Mouse (Mus musculus) adrenal gland, postnatal 4 days (tissue): ENCODE measurements around the gene Elmo3. TPM values are rescaled to one million over a fixed set of nuclear protein-coding genes. Genes with fewer than 3 reads are reported as not detected.
"Not testable (repeated sequence)": the region's sequence is repeated elsewhere in the genome, so short reads cannot be mapped to it uniquely, and the experiment has no call there.

ENCODE experiments used
- DNase-seq, 2 experiments: peaks; one replicate each; pipeline ENCODE4 v3.0.0; 2021 to 2022; ENCODE audit warnings: low spot score in 2 of 2, mixed read lengths in 2 of 2
- total RNA-seq, 2 experiments: library from RNA; stranded (reverse); gene quantifications; 2 replicates each; pipeline ENCODE4 v1.2.3; 2021

Gene Elmo3
- total RNA-seq, 2 experiments from 2014 or later = 9.2 to 13.6 TPM

DNA sequence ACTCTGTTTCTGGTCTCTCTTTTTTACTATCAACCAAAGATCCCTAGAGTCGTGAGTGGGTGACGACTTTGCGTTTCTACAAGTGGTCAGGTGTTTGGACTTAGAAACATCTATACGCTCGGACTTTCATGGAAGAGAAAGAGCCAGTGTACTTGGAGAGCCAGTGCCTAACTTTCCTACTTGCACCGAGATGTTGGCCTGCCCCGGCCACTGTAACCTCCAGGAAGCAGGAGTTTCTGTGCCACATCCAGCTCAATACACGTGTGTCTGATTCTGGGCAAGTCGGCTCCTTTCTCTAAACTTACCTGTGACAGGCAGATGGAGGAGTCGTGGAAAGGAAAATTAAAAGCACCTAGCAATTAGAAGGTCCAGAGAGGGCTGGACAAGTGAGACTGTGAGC lies 29.6 kb upstream of the Elmo3 start, which contains the start of gene Nol3:
Gene Nol3 (plus strand): TSS at position 301 of the 400 bp plus-strand sequence.
- DNase-seq = no peak

DNA sequence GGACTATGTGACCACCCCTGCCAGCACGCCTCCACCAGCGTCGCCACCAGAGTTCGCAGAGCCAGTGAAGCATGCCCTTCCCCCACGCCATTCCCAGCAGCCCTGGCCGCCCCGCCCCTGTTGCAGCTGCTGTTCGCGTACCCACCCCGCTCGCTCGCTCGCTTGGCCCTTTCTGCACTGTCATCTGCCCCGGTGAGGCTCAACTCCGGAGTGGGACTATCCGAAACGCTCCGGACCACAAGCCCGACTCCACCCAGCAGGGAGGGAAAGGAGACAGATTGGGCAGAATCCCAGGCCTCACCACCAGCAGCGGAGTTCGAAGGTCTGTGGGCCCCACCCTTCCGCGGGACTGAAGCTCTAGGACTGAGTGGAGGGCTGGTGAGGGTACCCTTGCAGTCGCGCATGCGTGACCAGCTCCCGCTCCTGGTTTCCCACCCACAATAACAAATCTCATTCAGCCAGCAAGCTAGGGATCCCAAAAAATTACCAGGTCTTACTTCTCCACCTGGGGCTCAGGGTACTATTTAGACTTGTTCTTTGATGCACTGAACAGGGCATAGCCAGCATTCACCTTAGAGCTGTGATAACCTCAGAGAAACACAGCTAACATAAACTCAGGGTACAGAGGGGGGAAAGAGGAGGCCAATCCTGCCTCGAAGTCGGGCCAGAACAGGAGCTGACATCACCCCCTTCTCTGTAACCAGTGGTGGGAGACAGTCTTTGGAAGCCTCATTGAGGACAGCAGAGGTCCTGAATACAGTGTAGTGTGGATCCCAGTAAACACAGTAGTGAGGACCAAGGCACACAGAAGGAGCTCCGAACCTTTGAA lies 28.9 kb upstream of the Elmo3 start:
- no peak for DNase-seq

DNA sequence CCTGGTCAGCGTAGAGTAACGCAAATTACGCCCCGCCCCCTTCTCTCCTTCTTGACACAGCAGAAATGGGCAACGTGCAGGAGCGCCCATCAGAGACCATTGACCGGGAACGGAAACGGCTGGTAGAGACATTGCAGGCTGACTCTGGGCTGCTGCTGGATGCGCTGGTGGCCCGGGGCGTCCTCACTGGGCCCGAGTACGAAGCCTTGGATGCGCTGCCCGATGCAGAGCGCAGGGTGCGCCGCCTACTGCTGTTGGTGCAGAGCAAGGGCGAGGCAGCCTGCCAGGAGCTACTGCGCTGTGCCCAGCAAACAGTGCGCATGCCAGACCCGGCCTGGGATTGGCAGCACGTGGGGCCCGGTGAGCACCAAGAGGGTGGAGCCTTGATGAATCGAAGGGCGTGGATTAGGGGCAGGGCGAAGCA lies 26.5 kb upstream of the Elmo3 start:
- DNase-seq = peak; percentile 56 to 62

DNA sequence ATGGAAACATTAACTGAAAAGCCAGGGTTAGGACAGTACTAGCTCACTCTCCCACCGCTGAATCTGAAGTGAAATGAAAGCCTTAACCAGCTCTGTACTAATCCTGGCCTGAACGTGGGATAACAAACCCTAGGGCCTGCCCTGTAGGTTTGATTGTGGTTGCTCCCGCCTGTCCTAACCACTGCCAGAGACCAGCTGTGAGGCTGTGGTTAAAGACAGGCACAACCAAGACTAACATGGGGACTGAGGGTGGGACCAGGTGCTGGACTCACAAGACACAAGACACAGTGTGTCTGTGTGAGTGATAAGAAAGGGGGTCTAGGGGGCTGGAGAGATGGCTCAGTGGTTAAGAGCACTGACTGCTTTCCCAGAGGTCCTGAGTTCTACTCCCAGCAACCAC lies 24.8 kb upstream of the Elmo3 start:
- DNase-seq = no peak

DNA sequence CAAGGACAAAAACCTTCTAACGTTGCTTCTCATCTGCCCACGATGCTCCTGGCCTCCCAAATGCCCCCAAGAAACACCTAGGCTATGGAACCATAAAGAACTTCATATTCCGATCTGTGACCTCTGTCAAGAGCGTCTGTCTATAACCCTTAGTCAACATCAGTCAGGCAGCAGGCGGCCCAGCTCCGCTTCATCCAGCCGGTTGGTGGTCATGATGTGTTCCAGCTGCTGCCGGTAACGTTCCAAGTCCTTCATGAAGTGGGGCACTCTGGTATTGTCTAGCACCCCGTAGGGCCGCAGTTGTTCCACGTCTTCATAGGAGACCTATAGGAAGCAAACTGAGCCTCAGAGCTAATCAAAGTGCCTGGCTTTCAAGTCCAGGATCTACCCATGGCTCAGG lies 23.6 kb upstream of the Elmo3 start:
- no peak for DNase-seq

DNA sequence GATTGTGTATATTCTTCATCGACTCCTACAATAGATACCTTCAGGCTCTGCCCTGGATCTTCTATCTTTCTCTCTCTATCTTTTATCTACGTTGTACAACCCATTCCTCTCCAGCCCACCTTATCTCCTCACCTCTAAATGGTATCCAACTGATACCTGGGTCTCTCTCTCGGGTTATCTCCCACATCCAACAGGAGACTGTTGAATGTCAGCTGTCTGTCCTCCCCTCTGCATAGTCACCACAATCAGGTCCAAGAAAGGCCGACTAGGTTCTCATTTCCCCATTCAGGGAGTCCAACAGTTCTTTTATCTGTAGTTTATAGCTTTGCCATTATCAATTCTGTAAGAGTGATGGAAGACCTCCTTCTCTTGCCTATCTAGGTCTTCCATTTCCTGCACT lies 23.2 kb upstream of the Elmo3 start:
- no peak for DNase-seq

DNA sequence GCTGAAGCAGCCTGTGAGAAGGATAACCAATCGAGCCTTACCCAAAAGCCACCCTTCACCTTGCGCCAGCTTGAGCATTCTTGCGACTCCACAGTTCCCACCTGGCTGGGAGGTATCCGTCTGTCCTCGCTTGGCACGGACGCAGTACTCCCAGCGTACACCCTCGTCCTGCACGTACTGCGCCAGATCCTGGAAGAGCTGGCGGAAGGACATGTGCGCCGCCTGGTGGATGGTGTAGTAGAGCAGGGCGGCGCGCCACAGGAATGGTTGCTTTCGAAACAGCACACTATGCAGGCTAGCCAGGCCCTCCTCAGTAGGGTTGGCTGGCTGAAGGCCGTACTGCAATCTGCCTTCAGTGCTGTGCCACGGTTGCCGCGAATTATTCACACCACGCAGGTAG lies 22.3 kb upstream of the Elmo3 start:
- DNase-seq = no peak

DNA sequence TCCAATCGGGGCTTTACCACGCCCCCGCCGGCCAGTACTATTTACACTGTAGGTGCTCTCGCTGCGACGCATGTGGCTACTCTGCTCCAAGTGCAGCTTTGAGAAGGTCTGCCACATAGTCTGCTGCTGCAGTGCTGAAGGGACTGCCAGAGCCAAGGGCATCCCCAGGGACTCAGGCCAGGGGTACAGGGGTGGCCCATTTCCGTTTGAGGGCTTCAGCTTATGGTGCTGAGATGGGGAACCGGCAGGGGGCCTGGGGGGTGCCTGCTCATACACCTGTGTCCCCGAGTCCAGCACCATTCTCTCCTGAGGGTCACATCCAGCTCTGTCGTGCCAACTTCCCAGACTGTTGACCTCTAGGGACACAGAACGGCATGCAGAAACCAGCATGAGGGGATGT lies 19.9 kb upstream of the Elmo3 start:
- no peak for DNase-seq

DNA sequence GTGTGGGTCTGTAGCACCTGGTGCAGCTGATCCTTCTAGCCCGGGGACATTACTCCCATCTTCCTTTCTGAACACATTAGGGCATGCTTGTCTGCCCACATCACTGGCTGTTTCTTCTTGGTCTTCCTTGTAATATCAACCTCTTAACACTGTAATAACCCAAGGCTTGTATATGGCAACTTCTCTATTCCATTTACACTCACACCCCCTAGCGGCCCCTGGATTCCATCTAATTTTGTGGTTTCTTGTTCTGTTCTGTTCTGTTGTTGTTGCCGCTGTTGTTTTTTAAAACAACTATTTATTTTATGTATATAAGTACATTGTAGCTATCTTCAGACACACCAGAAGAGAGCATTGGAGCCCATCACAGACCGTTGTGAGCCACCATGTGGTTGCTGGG lies 18.5 kb upstream of the Elmo3 start:
- no peak for DNase-seq

DNA sequence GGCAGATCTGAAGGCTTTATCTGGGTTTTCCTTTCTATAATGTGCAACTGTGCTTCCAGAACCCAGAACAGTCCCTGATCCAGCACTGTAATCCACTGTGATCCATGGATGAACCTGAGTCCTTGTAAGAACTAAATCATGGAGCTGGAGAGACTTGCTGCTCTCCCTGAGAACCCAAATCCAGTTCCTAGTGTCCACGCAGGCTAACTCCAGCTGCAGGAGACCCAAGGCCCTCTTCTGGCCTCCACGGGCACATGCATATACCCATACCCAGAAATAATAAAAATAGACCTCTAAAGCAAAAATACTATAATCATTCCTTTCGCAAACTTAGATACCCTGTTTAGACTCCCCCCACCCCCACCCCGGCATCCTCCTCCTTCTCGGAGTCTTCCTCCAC lies 17.2 kb upstream of the Elmo3 start:
- no peak for DNase-seq

DNA sequence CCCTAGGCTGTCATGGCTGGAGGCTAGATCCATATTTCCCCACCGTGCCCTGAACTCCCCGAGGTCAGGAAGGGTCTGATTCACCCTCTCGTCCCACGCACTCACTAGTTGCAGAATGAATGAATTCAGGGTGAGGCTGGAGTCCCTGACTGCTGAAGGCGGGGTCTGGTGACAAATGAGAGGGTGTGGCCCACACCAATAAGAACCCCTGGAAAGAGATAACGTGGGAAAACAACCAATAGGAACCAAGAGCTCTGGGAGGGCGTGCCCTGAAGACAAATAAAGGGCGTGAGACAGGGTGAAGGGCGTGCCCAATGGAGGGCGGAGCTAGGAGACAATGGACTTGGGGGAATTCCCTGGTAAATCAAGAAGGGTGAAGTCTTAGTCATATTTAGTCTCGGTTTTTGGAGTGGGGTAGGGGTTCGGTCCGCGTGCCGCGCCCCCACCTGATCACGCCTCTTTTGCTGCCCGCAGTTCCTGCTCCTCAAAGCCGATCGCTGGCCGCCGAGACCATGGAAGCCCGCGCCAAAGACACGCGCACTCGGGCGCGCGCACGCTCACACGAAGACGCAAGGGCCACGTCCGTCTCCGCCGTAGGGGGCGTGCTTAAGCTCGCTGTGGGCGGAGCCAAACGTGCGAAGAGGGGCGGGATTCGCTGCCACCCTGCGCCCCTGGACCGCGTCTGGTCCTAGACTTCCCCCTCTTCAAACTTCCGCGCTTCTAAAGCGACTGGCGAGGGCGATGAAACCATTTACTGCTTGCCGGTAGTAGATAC lies 16.3 kb upstream of the Elmo3 start:
- peak; percentile 78 to 85 for DNase-seq

DNA sequence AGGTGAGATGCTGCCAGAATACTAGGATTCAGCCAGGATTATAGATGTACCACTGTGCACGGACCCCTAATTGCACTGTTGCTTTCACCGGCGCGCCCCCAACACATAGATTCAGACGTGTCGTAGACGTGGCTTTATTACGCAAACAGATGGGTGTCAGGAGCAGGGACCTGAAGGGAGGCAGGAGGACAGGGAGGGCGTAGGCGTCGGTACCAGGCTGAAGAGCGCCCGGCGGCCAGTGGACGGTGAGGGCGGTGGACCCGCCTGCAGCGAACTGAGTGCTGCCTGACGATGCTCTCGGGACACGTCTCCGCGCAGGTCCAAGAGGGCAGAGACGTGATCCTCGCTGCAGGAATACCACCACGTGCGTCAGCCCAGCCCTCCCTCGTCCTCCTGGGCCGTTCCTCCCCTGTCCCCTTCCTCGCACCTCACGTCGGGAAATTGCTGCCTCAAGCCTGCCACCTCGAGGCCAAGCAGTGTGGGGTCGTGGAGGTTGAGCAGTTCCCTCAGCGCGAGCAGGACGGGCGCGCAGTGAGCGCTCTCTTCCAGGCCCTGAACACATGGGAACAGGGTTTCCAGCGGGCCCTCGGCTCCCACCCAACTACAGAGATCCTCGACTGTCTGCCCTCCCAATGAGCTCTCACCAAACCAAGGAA lies 15.5 kb upstream of the Elmo3 start, which contains the start of gene 4931428F04Rik:
Gene 4931428F04Rik (minus strand): TSS at position 60 of the 656 bp plus-strand sequence.
- DNase-seq = no peak

DNA sequence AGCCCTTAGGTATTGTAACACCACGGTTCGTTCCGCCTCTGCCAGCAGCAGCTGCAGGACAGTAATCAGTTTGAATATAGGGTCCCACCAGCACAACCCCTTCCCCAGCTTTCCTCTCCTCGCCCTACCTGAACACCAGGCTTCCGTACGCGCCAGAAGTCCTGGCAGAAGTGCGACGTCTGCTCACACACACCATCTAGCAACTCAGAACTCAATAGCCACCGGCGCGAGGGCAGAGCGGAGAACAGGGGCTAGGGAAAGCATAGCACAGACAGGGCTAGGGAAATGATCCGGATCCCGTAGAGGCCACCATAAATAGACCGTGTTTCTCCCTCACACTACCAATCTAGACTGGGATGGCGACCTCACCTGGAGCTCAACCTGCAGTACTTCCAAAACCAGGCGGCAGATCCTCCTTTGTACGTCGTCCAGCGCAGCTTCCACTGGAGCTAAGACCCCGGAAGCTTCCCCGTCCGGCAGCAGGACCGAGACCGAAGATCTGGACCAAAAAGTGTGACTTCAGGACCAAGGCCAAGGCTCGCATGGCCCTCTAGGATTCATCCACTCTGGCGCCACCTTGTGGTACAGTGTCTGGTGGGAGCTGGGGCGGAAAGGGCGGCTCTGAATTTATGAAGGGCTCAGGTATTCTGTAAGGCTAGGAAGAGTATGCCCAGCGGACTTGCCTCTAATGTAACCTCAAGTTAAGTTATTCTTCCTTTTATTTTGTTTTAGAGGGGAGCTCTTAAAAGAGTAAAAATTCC lies 14.7 kb upstream of the Elmo3 start:
- peak; percentile 64 to 87 for DNase-seq

DNA sequence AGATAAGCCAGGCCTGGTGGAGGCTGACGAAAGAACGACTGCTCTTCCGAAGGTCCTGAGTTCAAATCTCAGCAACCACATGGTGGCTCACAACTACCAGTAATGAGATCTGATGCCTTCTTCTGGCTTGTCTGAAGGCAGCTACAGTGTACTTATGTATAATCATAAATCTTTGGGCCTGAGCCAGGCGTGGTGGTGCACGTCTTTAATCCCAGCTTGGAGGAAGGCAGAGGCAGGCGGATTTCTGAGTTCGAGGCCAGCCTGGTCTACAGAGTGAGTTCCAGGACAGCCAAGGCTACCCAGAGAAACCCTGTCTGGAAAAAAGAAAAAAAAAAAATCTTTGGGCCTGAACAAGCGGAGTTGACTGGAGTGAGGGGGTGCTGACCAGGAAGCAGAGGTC lies 14.0 kb upstream of the Elmo3 start:
- not testable (repeated sequence) for DNase-seq

DNA sequence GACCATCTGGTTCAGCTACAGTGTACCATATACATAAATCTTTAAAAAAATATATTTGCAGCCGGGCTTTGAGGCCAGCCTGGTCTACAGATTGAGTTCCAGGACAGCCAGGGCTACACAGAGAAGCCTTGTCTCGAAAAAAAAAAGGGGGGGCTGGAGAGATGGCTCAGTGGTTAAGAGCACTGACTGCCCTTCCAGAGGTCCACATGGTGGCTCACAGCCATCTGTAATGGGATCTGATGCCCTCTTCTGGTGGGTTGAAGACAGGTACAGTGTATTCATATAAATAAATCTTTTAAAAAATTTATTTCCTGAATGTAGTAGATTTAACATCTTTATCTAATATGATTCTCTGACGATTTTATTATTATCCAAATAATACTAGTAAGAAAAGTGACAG lies 13.6 kb upstream of the Elmo3 start:
- not testable (repeated sequence) for DNase-seq

DNA sequence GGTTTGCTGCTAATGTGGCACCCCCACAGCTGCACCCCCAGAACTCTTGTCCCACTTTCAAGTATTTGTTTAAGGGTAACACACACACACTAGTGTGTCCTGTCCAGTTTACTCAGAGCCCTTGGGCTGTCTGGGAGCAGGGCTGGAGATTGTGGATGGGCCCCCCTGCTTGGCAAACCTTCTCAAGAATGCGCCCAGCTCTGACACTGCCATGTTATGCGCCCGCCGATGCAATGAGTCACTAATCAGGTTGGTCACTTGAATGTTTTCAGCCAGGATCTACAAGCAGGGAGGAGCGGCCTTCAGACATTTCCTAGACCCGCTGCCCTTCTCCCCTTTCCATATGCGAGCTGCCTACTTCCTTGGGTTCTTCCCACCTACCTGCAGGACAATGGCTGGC lies 12.9 kb upstream of the Elmo3 start:
- no peak for DNase-seq

DNA sequence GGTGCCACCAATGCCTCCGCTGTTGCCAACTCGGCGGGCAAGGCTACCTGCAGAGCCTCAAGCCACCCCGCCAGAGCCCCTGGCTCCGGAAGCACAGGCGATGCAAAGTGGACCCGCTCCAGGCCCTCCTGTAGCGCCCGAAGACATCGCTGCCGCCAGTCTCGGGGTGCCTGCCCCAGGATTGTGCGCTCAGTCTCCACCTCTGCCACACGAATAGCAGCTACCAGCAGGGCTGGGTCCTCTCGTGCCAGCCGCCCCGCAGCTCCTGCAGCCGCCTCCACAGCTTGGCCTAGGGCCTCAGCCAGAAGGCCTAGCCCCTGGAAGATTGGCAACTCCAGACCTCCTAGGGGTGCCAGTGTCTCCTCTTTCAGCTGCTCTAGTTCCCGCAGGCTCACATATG lies 12.0 kb upstream of the Elmo3 start:
- no peak for DNase-seq

DNA sequence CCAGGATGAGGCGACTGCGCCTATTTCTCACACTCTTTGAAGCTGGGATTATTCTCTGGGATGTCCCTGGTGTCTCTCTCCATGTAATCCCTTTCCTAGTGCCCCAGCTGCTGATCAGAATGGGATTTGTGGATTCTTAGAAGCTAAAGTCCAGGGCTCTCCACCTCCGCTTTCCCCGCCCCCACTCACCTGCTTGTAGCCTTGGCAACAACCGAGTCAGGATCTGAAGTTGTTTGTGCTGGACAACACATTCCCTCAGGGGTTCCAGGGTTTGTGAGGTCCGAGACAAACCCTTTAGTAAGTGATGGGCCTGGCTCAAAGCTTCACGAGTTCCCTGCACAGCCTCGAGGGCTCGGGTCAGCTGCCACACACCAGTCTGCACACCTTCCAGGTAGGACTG lies 10.6 kb upstream of the Elmo3 start:
- no peak for DNase-seq

DNA sequence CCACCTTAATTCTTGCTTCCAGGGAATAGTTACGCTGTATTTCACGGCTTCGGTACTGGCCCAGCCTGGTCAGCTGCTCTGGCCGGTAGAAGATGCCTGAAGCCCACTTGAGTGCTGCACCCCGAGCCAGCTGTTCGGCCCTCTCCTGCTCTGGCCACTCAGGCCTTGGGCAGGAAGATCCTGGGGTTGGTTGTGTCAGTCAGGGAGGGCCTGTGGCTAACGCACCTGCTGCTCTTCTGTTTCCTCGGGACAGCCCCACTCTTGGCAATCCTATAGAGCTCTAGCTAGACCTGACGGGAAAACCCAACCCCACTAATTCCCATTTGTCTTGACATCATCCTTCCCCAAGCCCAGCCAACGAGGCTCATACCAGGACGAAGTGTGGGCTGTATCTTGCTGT lies 10.1 kb upstream of the Elmo3 start:
- no peak for DNase-seq

DNA sequence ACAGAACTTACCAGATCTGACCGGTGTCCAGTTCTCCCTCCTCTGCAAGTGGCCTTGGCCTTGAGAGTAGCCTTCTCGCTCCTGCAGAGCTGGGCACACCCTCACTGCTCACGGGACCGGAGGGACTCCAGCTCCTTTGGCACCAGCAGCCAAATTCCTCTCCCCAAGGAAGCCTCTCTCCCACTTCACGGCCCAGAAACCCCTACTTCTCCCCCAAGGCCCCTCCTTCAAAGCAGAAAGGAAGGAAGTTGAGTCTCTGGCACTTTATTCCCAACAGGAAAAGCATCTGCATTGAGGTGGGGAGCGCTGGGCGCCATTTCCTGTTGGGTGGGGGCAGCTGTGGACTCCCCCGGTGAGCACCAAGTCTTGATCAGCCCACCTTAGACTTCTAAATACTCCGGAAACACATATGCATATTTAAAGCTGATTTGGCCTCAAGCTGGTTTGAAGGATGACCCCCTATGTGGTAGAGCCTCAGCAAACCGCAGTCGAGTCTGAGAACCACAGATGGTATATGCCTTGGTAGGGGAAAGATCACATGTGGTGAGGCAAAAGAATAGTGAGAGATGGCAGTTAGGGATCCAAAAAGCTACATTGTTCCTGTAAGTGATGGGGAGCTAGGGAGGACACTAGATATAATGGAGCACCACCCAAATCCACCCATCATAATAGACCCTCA lies 9.4 kb upstream of the Elmo3 start, which contains the start of gene Exoc3l:
Gene Exoc3l (minus strand): TSS at position 207 of the 679 bp plus-strand sequence.
- no peak for DNase-seq
